Mouse (Mus musculus) adrenal gland (tissue): ENCODE measurements around the gene Bmpr1a.

ENCODE experiments used
- intact Hi-C: fragments of 180-260 bp; cut with DNase I; formaldehyde crosslinking; loops from one replicate; pipeline ENCODE4 v1.15.1; 2025

Bmpr1a gene

DNA sequence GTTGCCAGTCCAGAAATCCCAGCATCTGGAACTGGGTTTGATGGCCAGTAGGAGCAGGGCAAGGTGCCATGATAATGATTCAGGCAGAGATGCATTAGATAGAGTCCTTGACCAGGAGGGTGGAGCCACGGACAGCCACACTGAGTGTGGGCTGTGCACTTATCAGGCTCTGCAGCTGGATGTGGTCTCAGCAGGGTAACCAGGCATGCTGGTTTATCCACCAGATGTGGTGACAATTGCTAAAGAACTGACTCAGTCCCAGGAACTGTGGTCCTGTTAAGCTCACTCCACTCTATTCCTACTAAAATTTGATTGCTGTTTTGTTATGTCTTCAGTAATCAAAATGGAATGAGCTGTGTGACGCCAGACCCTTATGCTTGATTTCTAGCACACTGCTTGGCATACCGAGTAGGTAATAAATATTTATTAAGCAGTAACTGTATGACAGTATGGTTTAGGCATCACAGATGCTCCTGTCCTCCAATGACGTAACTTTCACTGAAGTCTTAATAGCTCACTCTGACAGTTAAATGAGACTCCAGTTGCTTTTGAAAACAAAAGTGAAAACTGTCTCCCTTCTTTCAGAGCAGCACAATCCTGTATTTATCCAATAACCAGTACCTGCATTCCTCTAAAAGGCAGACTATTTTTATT, 5.2 kb upstream of the Bmpr1a start:
- intact Hi-C loops: no loop called here

DNA sequence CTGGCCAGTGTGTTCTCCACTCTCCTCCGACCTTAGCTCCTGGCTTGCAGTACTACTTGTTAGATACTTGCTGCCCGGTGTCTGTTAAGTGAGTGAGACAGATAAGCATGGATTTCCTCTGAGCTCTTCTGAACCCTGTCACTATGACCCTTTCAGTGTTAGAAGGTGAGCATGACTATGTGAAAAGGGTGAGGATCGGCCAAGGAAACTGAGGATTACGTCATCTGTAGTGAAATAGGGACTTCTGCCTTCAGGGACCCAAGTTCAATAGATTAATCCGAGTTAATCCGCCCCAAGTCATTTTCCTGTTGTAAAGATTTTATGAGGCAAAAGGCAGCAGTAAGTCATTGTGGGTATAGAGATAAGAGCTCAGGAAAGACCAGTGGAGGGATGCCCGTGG, 2.2 kb upstream of the Bmpr1a start:
- intact Hi-C loops: no loop called here

- intact Hi-C loops: no loop called here
These were observed 1.2 kb upstream of the Bmpr1a start for GRCm38 (mm10) chr14:34504377-34504776.

- intact Hi-C loops: no loop called here
These were observed 618 bp upstream of the Bmpr1a start for GRCm38 (mm10) chr14:34503759-34504158.

GRCm38 (mm10) chr14:34502475-34503324, 441 bp downstream of the Bmpr1a start:
- intact Hi-C loops: no loop called here

- intact Hi-C loops: no loop called here
These were observed 1.2 kb downstream of the Bmpr1a start for GRCm38 (mm10) chr14:34501804-34502474.

DNA sequence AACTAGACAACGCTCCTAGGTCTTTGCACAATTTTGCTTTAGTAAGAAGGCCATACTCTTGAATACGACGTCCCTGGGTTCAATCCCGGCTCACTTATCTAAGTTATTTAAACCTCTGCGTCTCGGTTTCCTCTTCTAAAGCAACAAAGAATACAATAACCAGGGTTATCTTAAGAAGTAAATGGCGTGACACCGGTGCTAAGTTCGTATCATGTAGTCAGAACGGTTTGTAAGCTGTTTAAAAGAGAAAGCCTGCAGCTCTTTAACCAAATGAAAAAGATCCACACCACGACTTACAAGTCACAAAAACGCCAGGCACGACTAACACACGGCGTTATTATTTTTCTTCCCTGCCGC, 1.7 kb downstream of the Bmpr1a start:
- intact Hi-C loops: no loop called here

GRCm38 (mm10) chr14:34500309-34500708, 2.8 kb downstream of the Bmpr1a start:
- intact Hi-C loops: no loop called here

- intact Hi-C loops: no loop called here
These were observed 3.5 kb downstream of the Bmpr1a start for GRCm38 (mm10) chr14:34499664-34500063.

GRCm38 (mm10) chr14:34497346-34497745, 5.8 kb downstream of the Bmpr1a start:
- intact Hi-C loops: no loop called here

- intact Hi-C loops: no loop called here
These were observed 9.5 kb downstream of the Bmpr1a start for GRCm38 (mm10) chr14:34493682-34494081.

DNA sequence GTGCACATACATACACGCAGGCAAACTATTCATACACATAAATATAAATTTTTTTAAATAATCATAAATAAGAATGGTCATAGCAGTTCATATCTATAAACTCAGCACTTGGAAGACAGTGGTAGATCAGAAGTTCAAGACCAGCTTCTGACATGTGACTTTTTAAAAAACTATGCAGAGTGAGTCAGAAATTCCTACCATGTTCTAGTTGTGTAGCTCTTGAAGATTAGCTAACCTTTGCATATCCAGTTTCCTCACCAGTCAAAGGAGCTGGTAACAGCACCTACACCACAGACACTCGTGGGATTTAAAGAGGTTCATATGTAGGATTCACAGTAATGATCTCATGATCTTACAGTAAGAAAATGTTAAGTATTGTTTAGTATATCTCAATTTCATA, 10.5 kb downstream of the Bmpr1a start:
- intact Hi-C loops: no loop called here

- intact Hi-C loops: no loop called here
These were observed 12.2 kb downstream of the Bmpr1a start for GRCm38 (mm10) chr14:34490965-34491364.

GRCm38 (mm10) chr14:34489928-34490327, 13.2 kb downstream of the Bmpr1a start:
- intact Hi-C loops: no loop called here

GRCm38 (mm10) chr14:34486169-34486568, 17.0 kb downstream of the Bmpr1a start:
- intact Hi-C loops: no loop called here

GRCm38 (mm10) chr14:34483469-34484341, 19.4 kb downstream of the Bmpr1a start:
- intact Hi-C loops: no loop called here

DNA sequence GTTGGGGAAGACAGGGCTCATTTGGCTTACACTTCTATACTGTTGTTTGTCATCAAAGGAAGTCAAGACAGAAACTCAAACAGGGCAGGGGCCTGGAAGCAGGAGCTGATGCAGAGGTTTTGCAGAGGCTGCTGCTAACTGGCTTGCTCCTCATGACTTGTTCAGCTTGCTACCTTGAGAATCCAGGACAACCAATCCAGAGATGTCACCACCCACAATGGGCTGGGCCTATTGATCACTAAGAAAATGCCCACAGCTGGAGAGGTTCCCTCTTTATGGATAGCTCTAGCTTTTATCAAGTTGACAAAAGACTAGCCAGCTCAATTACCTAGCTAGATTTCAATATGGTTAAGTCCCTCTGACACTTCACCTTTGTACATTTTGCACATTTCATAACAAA, 31.6 kb downstream of the Bmpr1a start:
- intact Hi-C loops: no loop called here

GRCm38 (mm10) chr14:34466291-34466690, 36.9 kb downstream of the Bmpr1a start:
- intact Hi-C loops: no loop called here

DNA sequence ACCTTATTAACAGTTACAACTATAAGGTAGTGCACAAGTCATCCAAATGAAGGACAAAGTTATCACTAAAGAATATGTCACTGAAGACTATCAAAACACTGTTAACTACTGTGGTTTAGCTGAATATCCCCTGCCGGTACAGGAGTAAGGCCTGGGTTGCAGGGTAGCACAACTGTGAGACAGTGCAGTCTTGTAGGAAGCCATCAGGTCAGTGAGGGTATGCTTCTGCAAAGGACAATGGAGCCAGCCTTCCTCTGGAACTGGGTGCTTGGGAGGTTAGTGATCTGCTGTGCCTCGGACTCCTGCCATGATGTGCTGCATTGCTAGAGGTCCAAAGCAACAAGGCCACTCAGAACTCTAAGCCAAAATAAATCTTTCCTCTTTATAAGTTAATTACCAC, 43.8 kb downstream of the Bmpr1a start:
- intact Hi-C loops: loop anchor here (2.0 kb wide), 1 partner anchor 89 kb away; no protein-coding TSS in a partner anchor

- intact Hi-C loops: loop anchor here (2.0 kb wide), 1 partner anchor 90 kb away; no protein-coding TSS in a partner anchor
These were observed 44.3 kb downstream of the Bmpr1a start for GRCm38 (mm10) chr14:34458880-34459279.

GRCm38 (mm10) chr14:34454282-34454681, 48.9 kb downstream of the Bmpr1a start:
- intact Hi-C loops: no loop called here
